Mouse (Mus musculus) liver, embryonic 16.5 days (tissue): Measurements from ENCODE around the gene Ano6. TPM values are rescaled to one million over a fixed set of nuclear protein-coding genes. Genes with fewer than 3 reads are reported as not detected.

ENCODE experiments used
- ATAC-seq: fragments of 200-750 bp; cut with Nextera tagmentation; 2 replicates; pipeline ENCODE4 v1.8.0; 2017; ENCODE audit warnings: low read depth, mild to moderate bottlenecking, moderate number of reproducible peaks, moderate library complexity
- H3K27ac ChIP-seq: fragments of 300-500 bp; sonication (generic); 2 replicates; pipeline ENCODE4 v1.5.1; 2014; ENCODE audit warnings: mild to moderate bottlenecking, low read length
- H3K27me3 ChIP-seq: fragments of 300-500 bp; sonication (generic); 2 replicates; pipeline ENCODE4 v1.6.1; 2014; ENCODE audit warnings: low read depth, low read length, mixed read lengths; ENCODE audit not compliant: control insufficient read depth, insufficient read depth
- H3K36me3 ChIP-seq: fragments of 300-500 bp; sonication (generic); 2 replicates; pipeline ENCODE4 v1.6.1; 2014; ENCODE audit warnings: mild to moderate bottlenecking; ENCODE audit not compliant: control insufficient read depth, insufficient read depth
- H3K4me1 ChIP-seq: fragments of 300-500 bp; sonication (generic); 2 replicates; pipeline ENCODE4 v1.6.1; 2014; ENCODE audit warnings: low read depth, low read length, mixed read lengths; ENCODE audit not compliant: control insufficient read depth
- H3K4me2 ChIP-seq: fragments of 300-500 bp; sonication (generic); 2 replicates; pipeline ENCODE4 v1.6.1; 2014; ENCODE audit warnings: low read depth, low read length, mixed read lengths
- H3K4me3 ChIP-seq: fragments of 300-500 bp; sonication (generic); 2 replicates; pipeline ENCODE4 v1.5.1; 2014; ENCODE audit warnings: low read depth, mild to moderate bottlenecking, low read length
- H3K9ac ChIP-seq: fragments of 300-500 bp; sonication (generic); 2 replicates; pipeline ENCODE4 v1.6.1; 2014; ENCODE audit warnings: low read depth, low read length
- H3K9me3 ChIP-seq: fragments of 300-500 bp; sonication (generic); replicated peaks from 2 replicates; pipeline ENCODE4 v1.6.1; 2016; ENCODE audit warnings: low read length; ENCODE audit not compliant: control insufficient read depth
- WGBS: fragments of 180-500 bp; shearing (Covaris S2); extraction: QIAGEN DNeasy Blood & Tissue Kit; methylation state at CpG from one replicate; pipeline ENCODE4 v1.1.7; 2014; ENCODE audit not compliant: insufficient replicate concordance; 5-methylcytosine and 5-hydroxymethylcytosine counted together
- polyA plus RNA-seq: library from polyadenylated mRNA; unstranded; fragments of >200 nt; fragmentation: Nextera tagmentation; extraction: Ambion mirVana; gene quantifications from 2 replicates; pipeline ENCODE4 v1.2.1, GENCODE M21; 2015

The Ano6 gene
- polyA plus RNA-seq, 1 experiment from 2014 or later = 10.5 TPM

GRCm38 (mm10) chr15:95892171-95892570 is 101.5 kb downstream of the Ano6 start:
- H3K36me3 ChIP-seq = no peaks in the 10 kb centered on the region
- no peak for ATAC-seq
- H3K27ac ChIP-seq = no peak overlapping the region
- no peak overlapping the region for H3K9ac ChIP-seq
- 57% methylated on average over 4 of the region's 4 CpGs for WGBS
- H3K4me2 ChIP-seq = no peak overlapping the region
- H3K4me1 ChIP-seq = peaks cover 1% of the 10 kb centered on the region; the same call in 1 of the 2 replicates
- H3K4me3 ChIP-seq = no peak overlapping the region
- no peaks in the 10 kb centered on the region for H3K9me3 ChIP-seq
- H3K27me3 ChIP-seq = no peaks in the 10 kb centered on the region

GRCm38 (mm10) chr15:95892929-95893328 is 102.3 kb downstream of the Ano6 start:
- H3K36me3 ChIP-seq = no peaks in the 10 kb centered on the region
- 62% methylated on average over 10 of the region's 10 CpGs for WGBS
- no peak overlapping the region for H3K9ac ChIP-seq
- peaks cover under 1% of the 10 kb centered on the region; the same call in 1 of the 2 replicates for H3K4me1 ChIP-seq
- H3K27ac ChIP-seq = no peak overlapping the region
- no peak for ATAC-seq
- H3K4me3 ChIP-seq = no peak overlapping the region
- no peak overlapping the region for H3K4me2 ChIP-seq
- H3K27me3 ChIP-seq = no peaks in the 10 kb centered on the region
- no peaks in the 10 kb centered on the region for H3K9me3 ChIP-seq

- WGBS = 81% methylated on average over 7 of the region's 7 CpGs
- ATAC-seq = no peak
- H3K36me3 ChIP-seq = no peaks in the 10 kb centered on the region
- H3K4me1 ChIP-seq = peaks cover 10% of the 10 kb centered on the region
- H3K4me2 ChIP-seq = no peak overlapping the region
- no peaks in the 10 kb centered on the region for H3K27me3 ChIP-seq
- no peak overlapping the region for H3K9ac ChIP-seq
- no peak overlapping the region for H3K4me3 ChIP-seq
- no peaks in the 10 kb centered on the region for H3K9me3 ChIP-seq
- H3K27ac ChIP-seq = no peak overlapping the region
Observed at GRCm38 (mm10) chr15:95895699-95896098, 105.1 kb downstream of the Ano6 start.

GRCm38 (mm10) chr15:95897653-95898052 is 107.0 kb downstream of the Ano6 start:
- Histone ChIP-seq H3K4me2 (no peak overlapping the region), H3K4me3 (no peak overlapping the region), H3K4me1 (peaks cover 13% of the 10 kb centered on the region), H3K9ac (no peak overlapping the region), H3K27me3 (no peaks in the 10 kb centered on the region), H3K9me3 (no peaks in the 10 kb centered on the region), H3K27ac (no peak overlapping the region), H3K36me3 (no peaks in the 10 kb centered on the region)
- 69% methylated on average over 12 of the region's 12 CpGs for WGBS
- no peak for ATAC-seq

GRCm38 (mm10) chr15:95898438-95898837 is 107.8 kb downstream of the Ano6 start:
- Histone ChIP-seq H3K4me1 (peaks cover 13% of the 10 kb centered on the region), H3K9me3 (no peaks in the 10 kb centered on the region), H3K4me3 (no peak overlapping the region), H3K27ac (no peak overlapping the region), H3K9ac (no peak overlapping the region), H3K4me2 (no peak overlapping the region), H3K27me3 (no peaks in the 10 kb centered on the region), H3K36me3 (no peaks in the 10 kb centered on the region)
- 73% methylated on average over 6 of the region's 6 CpGs for whole genome bisulfite sequencing
- peak; percentile 50; the same call in 1 of the 2 replicates for ATAC-seq

- Histone ChIP-seq H3K4me3 (no peak overlapping the region), H3K4me1 (peaks cover 33% of the 10 kb centered on the region), H3K36me3 (no peaks in the 10 kb centered on the region), H3K27me3 (no peaks in the 10 kb centered on the region), H3K9me3 (no peaks in the 10 kb centered on the region), H3K27ac (no peak overlapping the region), H3K4me2 (no peak overlapping the region), H3K9ac (no peak overlapping the region)
- 72% methylated on average over 5 of the region's 5 CpGs for WGBS
- no peak for ATAC-seq
Observed at GRCm38 (mm10) chr15:95902396-95902795, 111.8 kb downstream of the Ano6 start.

- ATAC-seq = no peak
- 84% methylated on average over 14 of the region's 14 CpGs for WGBS
- no peak overlapping the region for H3K4me2 ChIP-seq
Observed at GRCm38 (mm10) chr15:95904247-95904646, 113.6 kb downstream of the Ano6 start.

GRCm38 (mm10) chr15:95906017-95906749 is 115.5 kb downstream of the Ano6 start:
- Histone ChIP-seq H3K27me3 (no peaks in the 10 kb centered on the region), H3K4me3 (no peak overlapping the region), H3K27ac (no peak overlapping the region), H3K4me1 (peaks cover 38% of the 10 kb centered on the region), H3K9me3 (no peaks in the 10 kb centered on the region), H3K36me3 (no peaks in the 10 kb centered on the region), H3K4me2 (no peak overlapping the region), H3K9ac (no peak overlapping the region)
- ATAC-seq = peak; percentile 12; the same call in 1 of the 2 replicates
- 46% methylated on average over 7 of the region's 7 CpGs for WGBS

More at GRCm38 (mm10) chr15:95904247-95904646, 113.6 kb downstream of the Ano6 start:
- Histone ChIP-seq H3K9ac (no peak overlapping the region), H3K36me3 (no peaks in the 10 kb centered on the region), H3K4me1 (peaks cover 38% of the 10 kb centered on the region), H3K27me3 (no peaks in the 10 kb centered on the region), H3K9me3 (no peaks in the 10 kb centered on the region), H3K27ac (no peak overlapping the region), H3K4me3 (no peak overlapping the region)

GRCm38 (mm10) chr15:95906891-95907290 is 116.2 kb downstream of the Ano6 start:
- ATAC-seq = no peak
- 77% methylated on average over 1 of the region's 1 CpGs for WGBS
- no peaks in the 10 kb centered on the region for H3K36me3 ChIP-seq
- H3K4me3 ChIP-seq = no peak overlapping the region
- no peaks in the 10 kb centered on the region for H3K9me3 ChIP-seq
- no peak overlapping the region for H3K4me2 ChIP-seq
- H3K27ac ChIP-seq = no peak overlapping the region
- no peak overlapping the region for H3K9ac ChIP-seq
- no peaks in the 10 kb centered on the region for H3K27me3 ChIP-seq
- peaks cover 38% of the 10 kb centered on the region for H3K4me1 ChIP-seq
